Mouse (Mus musculus) heart, embryonic 16.5 days (tissue): Measurements from ENCODE around the gene Gck. TPM values are rescaled to one million over a fixed set of nuclear protein-coding genes. Genes with fewer than 3 reads are reported as not detected.
A peak's percentile ranks its signal among the peaks of the same experiment; 100 is the strongest.

ENCODE experiments used
- ATAC-seq: fragments of 200-750 bp; cut with Nextera tagmentation; replicated peaks from 2 replicates; pipeline ENCODE4 v1.8.0; 2017; ENCODE audit warnings: moderate number of reproducible peaks; ENCODE audit not compliant: insufficient read depth, low FRiP score; ENCODE audit errors: extremely low read depth
- H3K27ac ChIP-seq: fragments of 300-500 bp; sonication (generic); 2 replicates; pipeline ENCODE4 v1.5.1; 2014; ENCODE audit warnings: mild to moderate bottlenecking, low read length, control low read depth, moderate library complexity
- H3K27me3 ChIP-seq: fragments of 300-500 bp; sonication (generic); 2 replicates; pipeline ENCODE4 v1.6.1; 2014; ENCODE audit warnings: low read length, mixed read lengths; ENCODE audit not compliant: control insufficient read depth, insufficient read depth
- H3K36me3 ChIP-seq: fragments of 300-500 bp; sonication (generic); 2 replicates; pipeline ENCODE4 v1.6.1; 2014; ENCODE audit not compliant: control insufficient read depth, insufficient read depth
- H3K4me1 ChIP-seq: fragments of 300-500 bp; sonication (generic); 2 replicates; pipeline ENCODE4 v1.6.1; 2014; ENCODE audit warnings: low read length, mixed read lengths; ENCODE audit not compliant: control insufficient read depth, insufficient read depth
- H3K4me2 ChIP-seq: fragments of 300-500 bp; sonication (generic); 2 replicates; pipeline ENCODE4 v1.6.1; 2014; ENCODE audit warnings: low read depth, mild to moderate bottlenecking, control low read depth, low read length
- H3K4me3 ChIP-seq: fragments of 300-500 bp; sonication (generic); 2 replicates; pipeline ENCODE4 v1.5.1; 2014; ENCODE audit warnings: mild to moderate bottlenecking, control low read depth, low read length
- H3K9ac ChIP-seq: fragments of 300-500 bp; sonication (generic); 2 replicates; pipeline ENCODE4 v1.6.1; 2014; ENCODE audit warnings: low read length, control low read depth
- H3K9me3 ChIP-seq: fragments of 300-500 bp; sonication (generic); replicated peaks from 2 replicates; pipeline ENCODE4 v1.6.1; 2016; ENCODE audit warnings: low read length; ENCODE audit not compliant: control insufficient read depth
- WGBS: fragments of 180-500 bp; shearing (Covaris S2); extraction: QIAGEN DNeasy Blood & Tissue Kit; methylation state at CpG from one replicate; pipeline ENCODE4 v1.1.7; 2014; 5-methylcytosine and 5-hydroxymethylcytosine counted together
- polyA plus RNA-seq: library from polyadenylated mRNA; unstranded; fragments of >200 nt; fragmentation: Nextera tagmentation; extraction: Ambion mirVana; gene quantifications from 2 replicates; pipeline ENCODE4 v1.2.1, GENCODE M21; 2015

The Gck gene
- 0.75 and 1.2 TPM in 2 replicates for polyA plus RNA-seq

DNA sequence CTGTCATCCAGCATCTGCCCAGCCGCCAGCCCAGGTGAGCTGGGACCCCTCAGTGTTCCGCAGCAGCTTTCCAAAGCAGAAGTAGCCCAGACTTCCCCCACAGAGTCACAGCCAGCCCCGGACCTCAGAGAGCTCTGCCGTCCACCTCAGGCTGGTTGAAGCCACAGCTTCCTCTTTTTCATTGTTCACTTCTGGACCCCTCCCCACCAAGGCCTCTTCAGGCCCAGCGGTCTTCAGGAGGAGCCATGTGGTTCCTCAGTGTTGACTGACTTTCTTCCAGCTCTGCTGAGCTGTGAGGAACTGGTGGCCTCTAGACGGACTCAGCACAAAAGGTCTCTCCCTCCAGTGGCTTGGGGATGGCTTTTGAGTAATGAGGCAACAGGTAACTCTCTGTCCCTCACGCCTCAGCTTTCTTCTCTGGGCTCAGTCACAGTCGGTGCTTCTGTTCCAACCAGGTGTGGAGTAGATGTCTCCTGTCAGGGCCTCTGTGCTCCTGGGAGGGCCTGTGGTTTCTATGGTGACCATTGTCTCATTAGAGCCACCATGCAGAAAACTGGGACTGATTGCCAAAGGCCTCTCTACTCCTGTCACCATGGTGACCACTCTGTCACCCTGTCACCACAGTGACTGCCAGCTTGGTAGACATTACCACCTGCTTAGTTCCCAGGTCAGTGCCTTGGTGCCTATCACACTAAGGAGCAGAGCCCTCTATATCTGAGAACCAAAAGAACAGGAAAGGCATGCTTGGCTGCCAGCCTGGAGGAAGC lies at the start of gene Gck:
Gene Gck, minus strand, starts transcription at position 496 of the 767 bp plus-strand sequence.
- no peak within 1 kb of the TSS for H3K4me3 ChIP-seq
- no peak for ATAC-seq
- H3K9ac ChIP-seq: no peak within 1 kb of the TSS
- no peaks in the 10 kb centered on the region for H3K27me3 ChIP-seq
- H3K4me1 ChIP-seq: peaks cover 22% of the 10 kb centered on the region
- 60% methylated on average over 8 of the region's 8 CpGs for WGBS
- H3K9me3 ChIP-seq: no peaks in the 10 kb centered on the region
- no peaks in the 10 kb centered on the region for H3K36me3 ChIP-seq
- no peak within 1 kb of the TSS for H3K4me2 ChIP-seq
- no peak within 1 kb of the TSS for H3K27ac ChIP-seq

DNA sequence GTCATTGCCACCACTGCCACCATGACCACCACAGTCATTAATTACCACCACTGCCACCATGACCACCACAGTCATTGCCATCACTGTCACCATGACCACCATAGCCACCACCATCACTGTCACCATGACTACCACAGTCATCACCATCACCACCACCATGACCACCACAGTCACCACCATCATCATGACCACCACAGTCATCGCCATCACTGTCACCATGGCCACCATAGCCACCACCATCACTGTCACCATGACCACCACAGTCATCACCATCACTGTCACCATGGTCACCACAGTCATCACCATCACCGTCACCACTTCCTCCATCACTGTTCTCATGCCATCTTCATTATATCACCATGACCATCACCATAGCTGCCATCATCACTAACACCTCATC lies 48.6 kb upstream of the Gck start:
- WGBS: 93% methylated on average over 2 of the region's 2 CpGs
- H3K4me3 ChIP-seq: no peak overlapping the region
- no peak overlapping the region for H3K4me2 ChIP-seq
- no peak overlapping the region for H3K9ac ChIP-seq
- H3K36me3 ChIP-seq: no peaks in the 10 kb centered on the region
- ATAC-seq: no peak
- no peaks in the 10 kb centered on the region for H3K27me3 ChIP-seq
- H3K4me1 ChIP-seq: peaks cover 44% of the 10 kb centered on the region
- H3K27ac ChIP-seq: no peak overlapping the region
- no peaks in the 10 kb centered on the region for H3K9me3 ChIP-seq

DNA sequence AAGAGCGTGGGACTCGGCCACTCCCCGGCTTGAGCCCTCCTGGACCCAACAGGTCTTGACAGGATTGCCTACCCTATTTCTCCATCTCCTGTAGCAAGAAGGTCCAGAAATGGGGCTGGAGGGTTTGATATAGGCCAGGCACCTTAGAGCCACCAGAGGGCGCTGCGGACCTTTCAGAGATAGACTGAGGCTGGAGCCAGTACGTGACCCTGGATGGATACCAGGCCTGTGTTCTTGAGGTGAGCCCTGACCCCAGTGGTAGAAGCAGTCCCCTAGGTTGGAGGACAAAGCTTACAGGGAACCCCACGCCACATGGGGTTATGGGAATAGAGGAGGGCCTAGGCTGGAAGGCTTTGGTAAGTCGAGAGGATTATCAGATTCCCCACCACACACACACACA lies 46.1 kb upstream of the Gck start:
- 12% methylated on average over 8 of the region's 8 CpGs for WGBS
- 0 out of 2 replicates have a peak, but pooled peaks have one; percentile 24 for ATAC-seq
- H3K36me3 ChIP-seq: no peaks in the 10 kb centered on the region
- no peak overlapping the region for H3K4me3 ChIP-seq
- peaks cover 19% of the 10 kb centered on the region for H3K4me1 ChIP-seq
- H3K9me3 ChIP-seq: no peaks in the 10 kb centered on the region
- H3K9ac ChIP-seq: no peak overlapping the region
- no peaks in the 10 kb centered on the region for H3K27me3 ChIP-seq
- no peak overlapping the region for H3K27ac ChIP-seq
- no peak overlapping the region for H3K4me2 ChIP-seq

DNA sequence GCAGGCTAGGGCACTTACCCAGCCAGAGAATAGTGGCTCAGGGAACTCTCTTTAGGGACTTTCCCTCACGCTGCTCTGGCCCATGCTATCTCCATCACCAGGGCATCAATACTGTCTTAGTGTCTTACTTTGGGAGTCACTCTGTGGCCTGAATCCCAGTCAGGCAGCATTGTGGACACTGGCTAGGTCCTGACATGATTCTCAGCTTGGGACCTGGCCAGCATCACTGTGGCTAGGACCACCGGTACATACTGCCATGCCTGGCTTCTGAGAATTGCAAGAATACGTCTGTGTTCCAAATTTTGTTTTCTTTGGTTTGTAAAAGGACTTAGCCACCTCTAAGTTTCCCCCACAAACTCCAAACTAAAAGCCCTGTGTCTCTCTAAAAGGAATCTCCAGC lies 45.0 kb upstream of the Gck start:
- no peak for ATAC-seq
- Histone ChIP-seq H3K9me3 (no peaks in the 10 kb centered on the region), H3K27me3 (no peaks in the 10 kb centered on the region), H3K4me3 (no peak overlapping the region), H3K4me2 (no peak overlapping the region), H3K27ac (no peak overlapping the region), H3K4me1 (peaks cover 10% of the 10 kb centered on the region), H3K36me3 (no peaks in the 10 kb centered on the region), H3K9ac (no peak overlapping the region)
- 63% methylated on average over 3 of the region's 3 CpGs for WGBS

DNA sequence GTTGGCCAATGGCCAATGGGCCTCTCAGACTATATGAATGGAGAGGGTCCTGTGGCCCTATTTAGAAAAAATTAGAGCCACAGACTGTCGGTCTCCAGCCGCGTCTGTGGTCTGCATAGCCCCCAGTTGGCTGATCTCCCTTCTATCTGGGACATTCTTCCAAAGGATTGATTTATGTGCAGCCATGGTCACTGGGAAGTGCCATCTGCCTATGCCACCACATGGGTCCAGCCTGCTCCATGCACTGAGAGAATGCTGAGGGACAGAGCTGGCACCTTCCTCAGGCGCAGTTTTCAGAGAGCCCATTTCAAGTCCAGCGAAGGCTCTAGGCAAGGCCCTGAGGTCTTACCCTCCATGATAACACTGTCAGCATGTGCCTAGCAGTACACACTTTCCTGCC lies 44.3 kb upstream of the Gck start:
- no peak for ATAC-seq

DNA sequence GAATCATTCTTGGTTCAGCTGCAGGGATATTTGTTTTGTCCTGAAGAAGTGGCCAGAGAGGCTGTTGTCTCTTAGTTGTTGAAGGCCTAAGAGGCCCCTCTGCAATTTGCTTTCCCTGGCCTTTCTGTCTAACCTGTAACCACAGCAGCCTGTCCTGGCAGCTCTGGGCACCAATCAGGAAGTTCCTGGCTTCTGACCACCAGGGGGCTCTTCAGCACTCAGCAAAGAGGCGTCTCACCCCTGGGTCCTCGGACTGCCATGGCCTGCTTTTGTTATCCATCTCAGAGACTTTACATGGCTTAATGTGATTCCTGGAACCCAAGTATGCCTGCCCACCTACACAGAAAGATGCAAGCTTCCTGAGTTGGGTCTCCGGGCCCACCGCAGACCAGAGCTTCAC lies 41.0 kb upstream of the Gck start:
- Histone ChIP-seq H3K4me2 (no peak overlapping the region), H3K36me3 (no peaks in the 10 kb centered on the region), H3K27ac (no peak overlapping the region), H3K27me3 (no peaks in the 10 kb centered on the region), H3K4me1 (no peaks in the 10 kb centered on the region), H3K9ac (no peak overlapping the region), H3K4me3 (no peak overlapping the region), H3K9me3 (no peaks in the 10 kb centered on the region)
- ATAC-seq: no peak; the same call in 1 of the 2 replicates
- WGBS: 29% methylated on average over 4 of the region's 4 CpGs

More for the DNA sequence above, 44.3 kb upstream of the Gck start:
- Histone ChIP-seq H3K4me3 (no peak overlapping the region), H3K9me3 (no peaks in the 10 kb centered on the region), H3K36me3 (no peaks in the 10 kb centered on the region), H3K27ac (no peak overlapping the region), H3K4me1 (peaks cover 3% of the 10 kb centered on the region), H3K9ac (no peak overlapping the region), H3K27me3 (no peaks in the 10 kb centered on the region), H3K4me2 (no peak overlapping the region)
- 90% methylated on average over 5 of the region's 5 CpGs for WGBS

DNA sequence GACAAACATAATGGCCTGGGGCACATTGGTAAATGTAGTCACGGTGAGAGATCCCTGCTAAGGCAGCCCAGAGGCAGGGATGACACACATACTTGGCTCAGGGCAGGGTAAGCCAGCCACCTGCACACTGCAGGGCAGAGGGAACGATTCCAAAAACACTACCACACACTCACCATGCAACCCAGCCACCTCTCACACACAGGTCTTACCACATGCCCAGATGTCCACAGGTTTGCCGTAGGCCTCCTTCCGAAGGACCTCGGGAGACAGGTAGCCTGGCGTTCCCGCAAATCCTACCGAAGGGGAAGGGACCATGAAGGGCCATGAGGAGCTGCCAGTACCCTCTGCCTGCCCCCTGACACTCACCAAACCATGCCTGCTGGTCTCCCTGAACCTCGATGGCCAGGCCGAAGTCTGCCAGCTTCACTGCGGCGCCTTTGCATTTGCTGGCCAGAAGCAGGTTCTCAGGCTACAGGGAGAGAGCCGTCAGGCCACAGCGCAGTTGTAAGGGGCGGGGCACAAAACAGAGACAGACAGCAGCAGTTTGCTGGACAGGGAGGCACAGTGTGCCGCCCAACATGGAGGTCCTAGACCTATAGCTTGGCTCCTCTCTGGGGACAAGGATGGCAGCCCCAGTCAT lies 40.2 kb upstream of the Gck start:
- H3K9me3 ChIP-seq: no peaks in the 10 kb centered on the region
- no peaks in the 10 kb centered on the region for H3K27me3 ChIP-seq
- no peak overlapping the region for H3K4me2 ChIP-seq
- H3K4me3 ChIP-seq: no peak overlapping the region
- ATAC-seq: no peak
- no peak overlapping the region for H3K27ac ChIP-seq
- no peaks in the 10 kb centered on the region for H3K36me3 ChIP-seq
- H3K9ac ChIP-seq: no peak overlapping the region
- 82% methylated on average over 16 of the region's 16 CpGs for WGBS
- no peaks in the 10 kb centered on the region for H3K4me1 ChIP-seq

DNA sequence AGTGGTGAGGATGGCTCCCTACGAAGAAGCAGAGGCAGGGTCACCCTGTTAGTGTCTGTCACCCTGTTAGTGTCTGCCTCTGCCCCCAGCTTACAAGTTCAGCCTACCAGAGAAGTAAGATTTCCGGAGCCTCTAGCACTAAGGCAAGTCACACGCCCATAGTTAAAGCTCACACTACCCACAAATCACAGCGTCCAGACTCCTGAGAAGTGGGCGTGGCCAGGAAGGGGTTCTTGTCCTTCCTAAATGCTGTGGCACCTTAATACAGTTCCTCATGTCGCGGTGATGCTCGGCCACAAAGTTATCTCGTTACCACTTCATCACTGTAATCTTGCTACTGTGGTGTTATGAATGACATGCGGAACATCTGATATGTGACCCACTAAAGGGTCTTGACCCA lies 38.2 kb upstream of the Gck start:
- H3K9ac ChIP-seq: no peak overlapping the region
- no peak overlapping the region for H3K27ac ChIP-seq
- H3K36me3 ChIP-seq: no peaks in the 10 kb centered on the region
- ATAC-seq: no peak
- H3K4me3 ChIP-seq: no peak overlapping the region
- no peaks in the 10 kb centered on the region for H3K27me3 ChIP-seq
- no peaks in the 10 kb centered on the region for H3K9me3 ChIP-seq
- H3K4me2 ChIP-seq: no peak overlapping the region
- WGBS: 72% methylated on average over 10 of the region's 10 CpGs
- H3K4me1 ChIP-seq: no peaks in the 10 kb centered on the region

DNA sequence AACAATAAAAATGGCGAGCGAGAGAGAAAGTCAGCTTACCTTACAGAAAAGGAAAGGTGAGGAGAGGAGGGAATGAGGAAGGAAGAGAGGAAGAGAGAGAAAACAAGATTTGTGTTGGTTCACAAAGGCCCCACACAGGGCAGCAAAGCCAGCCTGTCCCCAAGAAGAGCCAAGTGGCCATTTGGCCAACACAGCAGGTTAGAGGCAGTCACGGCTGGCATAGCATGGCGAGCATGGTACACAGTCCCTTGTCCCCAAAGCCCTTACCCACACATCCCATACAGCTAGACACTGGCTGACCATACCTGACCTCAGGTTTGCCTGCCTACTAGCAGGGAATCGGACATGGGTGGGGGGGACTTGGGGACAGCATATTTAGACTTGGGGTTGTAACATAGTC lies 33.7 kb upstream of the Gck start:
- ATAC-seq: no peak
- H3K9me3 ChIP-seq: no peaks in the 10 kb centered on the region
- H3K4me3 ChIP-seq: no peak overlapping the region
- no peaks in the 10 kb centered on the region for H3K36me3 ChIP-seq
- no peak overlapping the region for H3K9ac ChIP-seq
- no peaks in the 10 kb centered on the region for H3K27me3 ChIP-seq
- no peaks in the 10 kb centered on the region for H3K4me1 ChIP-seq
- WGBS: 89% methylated on average over 5 of the region's 5 CpGs
- no peak overlapping the region for H3K27ac ChIP-seq
- H3K4me2 ChIP-seq: no peak overlapping the region
